Mouse (Mus musculus) kidney, postnatal 25 days (tissue): ENCODE results near the gene Hnrnpdl.
A peak's percentile ranks its signal among the peaks of the same experiment; 100 is the strongest.

Source experiments
- DNase-seq, 2 experiments: peaks; one replicate each; pipeline ENCODE4 v3.0.0; 2021; ENCODE audit warnings: mixed read lengths in 2 of 2

The Hnrnpdl gene

GRCm38 (mm10) chr5:100046096-100046495 lies 6.6 kb upstream of the Hnrnpdl start:
- no peak for DNase-seq

GRCm38 (mm10) chr5:100044621-100045020 lies 5.2 kb upstream of the Hnrnpdl start:
- no peak for DNase-seq

- no peak for DNase-seq
These were observed 4.6 kb upstream of the Hnrnpdl start for GRCm38 (mm10) chr5:100044030-100044429.

- DNase-seq = peak; percentile 81 to 83
These were observed 3.9 kb upstream of the Hnrnpdl start for GRCm38 (mm10) chr5:100043361-100043760.

- no peak for DNase-seq
These were observed 3.0 kb upstream of the Hnrnpdl start for GRCm38 (mm10) chr5:100042467-100042866.

GRCm38 (mm10) chr5:100041272-100041671 lies 1.8 kb upstream of the Hnrnpdl start:
- no peak for DNase-seq

GRCm38 (mm10) chr5:100040281-100040784 lies 869 bp upstream of the Hnrnpdl start:
- peak in 1 of 2 experiments; percentile 9 for DNase-seq

GRCm38 (mm10) chr5:100038714-100039601 lies 506 bp downstream of the Hnrnpdl start:
- DNase-seq = peak; percentile 93 to 97

GRCm38 (mm10) chr5:100037965-100038713 lies 1.3 kb downstream of the Hnrnpdl start:
- DNase-seq = peak; percentile 92 to 95

- DNase-seq = no peak
These were observed 2.8 kb downstream of the Hnrnpdl start for GRCm38 (mm10) chr5:100036681-100037080.

GRCm38 (mm10) chr5:100035950-100036349 lies 3.5 kb downstream of the Hnrnpdl start:
- no peak for DNase-seq

GRCm38 (mm10) chr5:100032646-100033045 lies 6.8 kb downstream of the Hnrnpdl start:
- DNase-seq = no peak

- DNase-seq = no peak
These were observed 7.4 kb downstream of the Hnrnpdl start for GRCm38 (mm10) chr5:100032107-100032506.

- DNase-seq = no peak
These were observed 9.4 kb downstream of the Hnrnpdl start for GRCm38 (mm10) chr5:100030069-100030468.

- DNase-seq = no peak
These were observed 14.6 kb downstream of the Hnrnpdl start for GRCm38 (mm10) chr5:100024868-100025267.

- DNase-seq = no peak
These were observed 15.1 kb downstream of the Hnrnpdl start for GRCm38 (mm10) chr5:100024403-100024802.

- DNase-seq = no peak
These were observed 19.4 kb downstream of the Hnrnpdl start for GRCm38 (mm10) chr5:100020089-100020488.

- no peak for DNase-seq
These were observed 26.9 kb downstream of the Hnrnpdl start for GRCm38 (mm10) chr5:100012599-100012998.

- no peak for DNase-seq
These were observed 31.0 kb downstream of the Hnrnpdl start for GRCm38 (mm10) chr5:100008485-100008884.

- peak in 1 of 2 experiments; percentile 18 for DNase-seq
These were observed 32.5 kb downstream of the Hnrnpdl start for GRCm38 (mm10) chr5:100007040-100007375.

- DNase-seq = no peak
These were observed 33.0 kb downstream of the Hnrnpdl start for GRCm38 (mm10) chr5:100006324-100007039.

- no peak for DNase-seq
These were observed 33.6 kb downstream of the Hnrnpdl start for GRCm38 (mm10) chr5:100005896-100006295.

- DNase-seq = no peak
These were observed 34.0 kb downstream of the Hnrnpdl start for GRCm38 (mm10) chr5:100005431-100005830.
